Mouse (Mus musculus): ENCODE data around the gene Agfg2.

Gene Agfg2

DNA sequence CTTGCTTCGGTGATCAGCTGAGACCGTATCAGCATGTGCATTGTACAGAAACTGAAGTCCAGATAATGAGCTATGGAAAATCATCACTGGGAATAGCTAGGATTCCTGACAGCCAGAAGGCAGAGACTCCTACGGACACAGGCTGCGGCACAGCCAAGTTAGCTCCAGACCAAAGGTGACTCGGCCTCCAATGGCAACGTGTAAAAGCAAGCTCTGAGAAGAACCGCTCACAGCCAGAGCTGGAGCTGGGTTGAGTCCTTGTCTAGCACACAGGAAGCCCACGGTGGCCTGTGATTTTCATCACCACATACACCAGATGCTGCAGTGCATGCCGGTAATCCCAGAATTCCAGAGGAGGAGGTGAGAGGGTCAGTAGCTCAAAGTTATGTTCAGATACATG, 6.0 kb upstream of the Agfg2 start:
- no peak for TF ChIP-seq GATA4 (IDR thresholded peaks at IDR 0.05; ENCODE audit: insufficient replicate concordance, low read length)

DNA sequence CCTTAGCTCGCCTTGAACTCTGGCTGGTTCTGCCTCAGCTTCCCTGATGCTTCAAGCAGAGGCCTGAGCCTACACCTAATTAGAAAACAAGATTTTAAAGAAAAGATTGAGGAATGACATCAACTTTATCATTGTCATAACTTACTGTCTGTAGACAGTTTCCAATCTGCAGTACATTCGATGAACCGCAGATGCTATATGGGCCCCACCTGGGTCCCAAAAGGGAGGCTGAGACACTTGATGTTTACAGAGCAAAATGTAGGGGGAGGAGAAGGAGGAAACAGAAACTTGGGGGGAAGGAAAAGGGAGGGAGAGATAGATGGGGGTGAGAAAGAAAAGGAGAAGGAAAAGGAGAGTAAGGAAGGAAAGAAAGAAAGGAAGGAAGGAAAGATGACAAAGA, 5.4 kb upstream of the Agfg2 start:
- no peak for TF ChIP-seq GATA4 (IDR thresholded peaks at IDR 0.05; ENCODE audit: insufficient replicate concordance, low read length)

- TF ChIP-seq GATA4 (IDR thresholded peaks at IDR 0.05; ENCODE audit: insufficient replicate concordance, low read length) = peak; percentile 28; the same call in 1 of the 2 replicates
Measured at GRCm38 (mm10) chr5:137686127-137686790, 1.7 kb upstream of the Agfg2 start.

- no peak for TF ChIP-seq GATA4 (IDR thresholded peaks at IDR 0.05; ENCODE audit: insufficient replicate concordance, low read length)
Measured at GRCm38 (mm10) chr5:137685653-137686052, 1.1 kb upstream of the Agfg2 start.

- TF ChIP-seq GATA4 (IDR thresholded peaks at IDR 0.05; ENCODE audit: insufficient replicate concordance, low read length) = peak; percentile 97
Measured at GRCm38 (mm10) chr5:137683388-137684293, 885 bp downstream of the Agfg2 start.

- TF ChIP-seq GATA4 (IDR thresholded peaks at IDR 0.05; ENCODE audit: insufficient replicate concordance, low read length) = no peak
Measured at GRCm38 (mm10) chr5:137682526-137682925, 2.0 kb downstream of the Agfg2 start.

DNA sequence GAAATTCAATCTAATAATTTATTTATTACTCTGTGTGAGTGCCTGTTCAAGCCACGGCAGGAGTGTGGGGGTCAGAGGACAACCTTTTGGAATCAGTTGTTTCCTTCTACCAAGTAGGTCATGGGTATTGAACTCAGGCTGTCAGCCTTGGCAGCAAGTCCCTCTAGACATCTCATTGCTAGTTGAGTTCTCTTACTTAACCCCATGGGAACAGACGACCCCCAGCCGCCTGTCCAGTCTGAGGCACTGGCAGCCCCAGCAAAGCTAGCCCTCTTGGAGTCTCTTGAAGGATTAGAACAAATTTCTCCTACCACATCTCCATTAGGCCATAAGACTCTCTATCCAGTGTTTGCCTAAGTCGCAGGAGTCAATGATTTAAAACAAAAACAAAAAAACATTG, 4.8 kb downstream of the Agfg2 start:
- no peak for TF ChIP-seq GATA4 (IDR thresholded peaks at IDR 0.05; ENCODE audit: insufficient replicate concordance, low read length)

GRCm38 (mm10) chr5:137678736-137679135, 5.8 kb downstream of the Agfg2 start:
- TF ChIP-seq GATA4 (IDR thresholded peaks at IDR 0.05; ENCODE audit: insufficient replicate concordance, low read length) = no peak

DNA sequence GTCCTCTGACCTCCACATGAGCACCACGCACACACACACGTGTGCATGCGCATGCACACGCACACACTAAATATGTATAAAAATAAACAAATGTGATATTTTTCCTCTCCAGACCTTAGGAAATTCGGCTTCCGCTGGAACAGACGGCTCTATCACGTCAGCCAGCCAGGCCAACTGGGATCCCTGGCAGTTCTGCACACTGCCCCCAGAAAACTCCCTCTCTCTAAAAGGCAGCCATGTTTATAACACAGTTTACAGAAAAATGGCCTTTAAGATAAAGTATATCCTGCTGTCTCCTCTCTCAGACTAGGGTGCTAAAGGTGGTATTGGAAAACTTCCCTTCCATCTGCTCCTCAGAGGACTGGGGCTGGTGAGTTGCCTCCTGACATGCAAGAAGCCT, 6.7 kb downstream of the Agfg2 start:
- TF ChIP-seq GATA4 (IDR thresholded peaks at IDR 0.05; ENCODE audit: insufficient replicate concordance, low read length) = no peak

DNA sequence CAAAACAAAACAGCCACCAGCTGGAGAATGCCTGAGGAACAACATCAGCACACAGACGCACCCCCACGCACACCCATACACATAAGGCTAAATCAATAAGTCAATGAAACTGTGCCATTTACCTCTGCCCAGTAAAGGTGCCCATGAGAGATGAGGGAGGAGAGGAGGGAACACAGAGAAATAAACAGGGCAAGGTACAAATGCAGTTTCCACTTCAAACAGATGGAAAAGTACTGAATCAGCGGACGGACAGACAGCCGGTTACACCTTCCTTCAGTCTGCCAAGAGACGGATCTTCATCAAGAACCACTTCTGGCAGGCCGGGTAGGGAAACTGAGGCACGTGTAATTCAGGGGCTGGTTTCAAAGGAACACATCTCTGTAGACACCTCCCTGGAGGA, 9.7 kb downstream of the Agfg2 start:
- no peak for TF ChIP-seq GATA4 (IDR thresholded peaks at IDR 0.05; ENCODE audit: insufficient replicate concordance, low read length)

GRCm38 (mm10) chr5:137673015-137673414, 11.5 kb downstream of the Agfg2 start:
- no peak for TF ChIP-seq GATA4 (IDR thresholded peaks at IDR 0.05; ENCODE audit: insufficient replicate concordance, low read length)

GRCm38 (mm10) chr5:137672361-137672760, 12.2 kb downstream of the Agfg2 start:
- no peak for TF ChIP-seq GATA4 (IDR thresholded peaks at IDR 0.05; ENCODE audit: insufficient replicate concordance, low read length)

GRCm38 (mm10) chr5:137671443-137672240, 12.9 kb downstream of the Agfg2 start:
- peak; percentile 84; the same call in 1 of the 2 replicates for TF ChIP-seq GATA4 (IDR thresholded peaks at IDR 0.05; ENCODE audit: insufficient replicate concordance, low read length)

DNA sequence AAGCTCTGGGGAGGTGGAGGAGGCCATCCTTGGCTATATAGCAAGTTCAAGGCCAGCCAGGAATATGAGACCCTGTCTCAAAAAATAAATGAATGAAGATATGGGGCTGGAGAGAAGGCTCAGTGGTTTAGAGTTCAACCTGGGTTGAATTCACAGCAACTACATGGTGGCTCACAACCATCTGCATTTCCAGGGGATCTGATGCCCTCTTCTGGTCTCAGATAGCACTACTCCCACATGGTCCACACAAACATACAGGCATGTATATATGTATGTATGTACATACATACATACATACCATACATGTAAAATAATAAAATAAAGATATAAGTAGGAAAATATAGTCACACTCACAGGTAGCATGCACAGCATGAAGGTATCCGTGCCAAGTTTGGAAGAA, 14.3 kb downstream of the Agfg2 start:
- no peak for TF ChIP-seq GATA4 (IDR thresholded peaks at IDR 0.05; ENCODE audit: insufficient replicate concordance, low read length)

DNA sequence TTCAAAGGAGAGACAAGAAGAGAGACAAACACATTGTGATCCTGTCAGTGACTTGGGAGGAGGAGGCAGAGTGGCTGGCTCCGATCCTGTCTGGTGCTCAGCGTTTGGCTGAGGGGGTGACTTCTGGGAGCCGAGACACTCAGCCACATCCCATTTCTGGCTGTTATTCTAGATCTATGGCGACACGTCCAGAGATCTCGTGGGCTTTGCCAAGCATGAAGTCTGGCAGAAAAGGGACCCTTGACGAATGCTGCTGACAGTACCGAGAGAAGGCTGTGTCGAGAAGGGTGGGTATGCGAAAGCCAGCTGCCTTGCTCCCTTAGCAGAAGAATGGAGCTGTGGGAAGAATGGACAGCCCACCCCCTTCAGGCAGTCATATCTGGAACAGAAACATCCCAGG, 15.6 kb downstream of the Agfg2 start:
- TF ChIP-seq GATA4 (IDR thresholded peaks at IDR 0.05; ENCODE audit: insufficient replicate concordance, low read length) = no peak

Measured in liver, adult (tissue).